Mouse (Mus musculus) effector memory CD4-positive, alpha-beta T cell, adult 5 months (primary cell): Measurements from ENCODE around the gene Fkbp9. TPM values are rescaled to one million over a fixed set of nuclear protein-coding genes. Genes with fewer than 3 reads are reported as not detected.

Source experiments
- polyA plus RNA-seq: library from polyadenylated mRNA; unstranded; fragments of 100-300 nt; shearing (Covaris generic); gene quantifications from one replicate; pipeline ENCODE4 v1.2.1, GENCODE M21; 2017

The Fkbp9 gene
- polyA plus RNA-seq = not detected

DNA sequence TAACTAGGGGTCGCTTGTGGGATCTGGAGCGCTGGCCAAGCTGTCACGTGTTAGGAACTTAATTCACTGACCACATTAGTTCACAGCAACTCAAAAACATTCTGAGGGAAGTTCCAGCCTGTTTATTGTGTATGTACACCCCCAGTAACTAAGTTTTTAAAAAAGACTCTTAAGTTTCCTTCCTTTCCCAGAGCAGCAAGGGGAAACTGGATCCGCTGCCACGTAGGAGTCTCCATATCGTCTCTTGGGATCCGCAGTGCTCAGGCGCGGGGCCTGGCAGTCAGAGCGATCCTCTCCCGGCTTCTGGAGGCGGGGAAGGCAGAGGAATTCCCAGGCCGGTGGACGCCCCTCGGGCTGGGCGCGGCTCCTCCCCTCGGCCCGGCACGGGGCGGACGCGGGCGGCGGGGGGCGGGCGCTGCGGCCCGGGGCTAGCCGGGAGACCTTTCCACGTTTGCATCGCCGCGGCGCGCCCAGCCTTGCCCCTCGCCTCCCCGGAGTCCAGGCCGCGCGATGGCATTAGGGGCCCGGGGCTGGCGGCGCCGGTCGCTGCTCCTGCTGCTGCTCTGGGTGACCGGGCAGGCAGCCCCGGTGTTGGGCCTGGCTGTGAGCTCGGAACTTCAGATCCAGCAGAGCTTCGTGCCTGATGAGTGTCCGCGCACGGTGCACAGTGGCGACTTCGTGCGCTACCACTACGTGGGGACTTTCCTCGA lies at the start of gene Fkbp9:
TSS of gene Fkbp9 (plus strand) at position 363 of the 710 bp plus-strand sequence.

GRCm38 (mm10) chr6:56797311-56798151 lies 34.3 kb upstream of the Fkbp9 start, which contains the start of gene Kbtbd2:
Gene Kbtbd2 (minus strand): TSS chr6:56797813.

GRCm38 (mm10) chr6:56923726-56924707 lies 92.2 kb downstream of the Fkbp9 start, which contains the start of the genes Nt5c3 and Vmn1r4:
Gene Nt5c3 (minus strand): TSS chr6:56923932.
Gene Vmn1r4 (plus strand): TSS chr6:56924015.

Other genes with a start within 250 kb of the Fkbp9 start
- 117 TPM for gene Lsm5, start 127.3 kb upstream of the Fkbp9 start, polyA plus RNA-seq
- 99.6 TPM for gene Avl9, start 117.2 kb upstream of the Fkbp9 start, polyA plus RNA-seq
- 117 TPM for gene Kbtbd2, start 34.2 kb upstream of the Fkbp9 start, polyA plus RNA-seq
- gene Nt5c3, start 91.9 kb downstream of the Fkbp9 start, polyA plus RNA-seq = 61.1 TPM
- 0.24 TPM for gene Vmn1r4, start 92.0 kb downstream of the Fkbp9 start, polyA plus RNA-seq
- 0.11 TPM for gene Vmn1r5, start 138.2 kb downstream of the Fkbp9 start, polyA plus RNA-seq
- gene Vmn1r6, start 165.2 kb downstream of the Fkbp9 start, polyA plus RNA-seq = not detected
- gene Vmn1r7, start 193.3 kb downstream of the Fkbp9 start, polyA plus RNA-seq = not detected
- 0.37 TPM for gene Vmn1r8, start 200.2 kb downstream of the Fkbp9 start, polyA plus RNA-seq
- gene Vmn1r9, start 234.7 kb downstream of the Fkbp9 start, polyA plus RNA-seq = not detected